Mouse (Mus musculus): ENCODE data around the gene Rinl.

DNA sequence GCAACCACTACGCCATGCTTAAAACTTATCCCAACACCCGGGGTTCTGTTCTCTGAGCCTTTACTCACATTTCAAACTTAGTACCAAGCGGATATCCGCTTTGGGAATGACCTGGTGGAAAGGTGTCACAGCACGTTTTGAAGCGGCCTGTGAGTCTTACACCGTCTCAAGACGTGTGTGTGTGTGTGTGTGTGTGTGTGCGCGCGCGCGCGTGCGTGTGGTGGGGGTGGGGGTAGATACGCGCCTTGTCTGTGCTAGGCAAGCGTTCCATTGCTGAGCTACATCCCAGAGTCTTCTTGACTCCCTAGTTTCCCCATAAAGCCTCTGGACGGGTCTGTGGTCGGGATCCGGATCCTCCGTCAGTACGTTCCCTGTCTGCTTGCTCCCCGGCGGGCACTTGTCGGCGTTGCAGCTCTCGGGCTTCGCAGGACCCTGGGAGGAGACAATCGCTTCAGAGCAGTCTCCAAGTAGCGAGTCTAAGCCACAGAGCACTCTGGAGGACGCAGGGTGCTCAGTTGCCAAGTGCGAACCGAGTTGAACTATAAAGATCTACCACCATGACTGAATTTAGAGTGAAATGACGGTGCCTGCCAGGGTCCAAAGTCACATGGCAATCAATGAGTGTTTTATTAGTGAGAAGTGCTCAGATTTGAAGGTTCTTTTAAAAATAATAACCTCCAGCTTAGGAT is 20.8 kb downstream of the Rinl start:
- TF ChIP-seq USF1 (IDR thresholded peaks at IDR 0.05; ENCODE audit: low read depth) (no peak), POLR2AphosphoS2 (IDR thresholded peaks at IDR 0.05; ENCODE audit: insufficient read length, low read depth) (peak; percentile 57), TCF12 (IDR thresholded peaks at IDR 0.05; ENCODE audit: insufficient read depth, poor library complexity, severe bottlenecking) (no peak), POLR2A (IDR thresholded peaks at IDR 0.05; ENCODE audit: insufficient read length, low read depth) (peak; percentile 74), SRF (IDR thresholded peaks at IDR 0.05; ENCODE audit: control insufficient read depth, insufficient read length, low read depth) (no peak), E2F4 (IDR thresholded peaks at IDR 0.05; ENCODE audit: insufficient read depth) (no peak), MYOD1 (IDR thresholded peaks at IDR 0.05; ENCODE audit: control insufficient read depth in 1 of 3, insufficient read length in 2 of 3, low read depth in 2 of 3) (peak in 1 of 3 experiments; percentile 17)
